Mouse (Mus musculus) adrenal gland, postnatal 10 days (tissue): ENCODE data around the gene Gm813. TPM values are rescaled to one million over a fixed set of nuclear protein-coding genes. Genes with fewer than 3 reads are reported as not detected.
A peak's percentile ranks its signal among the peaks of the same experiment; 100 is the strongest.
"Not testable (repeated sequence)": the region's sequence is repeated elsewhere in the genome, so short reads cannot be mapped to it uniquely, and the experiment has no call there.

Source experiments
- DNase-seq: peaks from one replicate; pipeline ENCODE4 v3.0.0; 2021; ENCODE audit warnings: mixed read lengths
- long read RNA-seq, 2 experiments: library from polyadenylated mRNA; stranded (forward); transcript quantifications; one replicate each; pipeline ENCODE4 v2.0.0; 2021
- total RNA-seq, 2 experiments: library from RNA; stranded (reverse); gene quantifications; 2 replicates each; pipeline ENCODE4 v1.2.3; 2021

The Gm813 gene
- not detected for total RNA-seq
- long read RNA-seq, experiment 1, result 0 reads
- long read RNA-seq, experiment 2, result 0 reads

GRCm38 (mm10) chr16:58616878-58617277 lies at the start of gene Gm813:
Gene Gm813, minus strand, starts transcription at chr16:58616978.
- no peak for DNase-seq

GRCm38 (mm10) chr16:58665137-58665536 lies 48.4 kb upstream of the Gm813 start:
- DNase-seq, result not testable (repeated sequence)

GRCm38 (mm10) chr16:58663816-58664215 lies 47.0 kb upstream of the Gm813 start:
- no peak for DNase-seq

DNA sequence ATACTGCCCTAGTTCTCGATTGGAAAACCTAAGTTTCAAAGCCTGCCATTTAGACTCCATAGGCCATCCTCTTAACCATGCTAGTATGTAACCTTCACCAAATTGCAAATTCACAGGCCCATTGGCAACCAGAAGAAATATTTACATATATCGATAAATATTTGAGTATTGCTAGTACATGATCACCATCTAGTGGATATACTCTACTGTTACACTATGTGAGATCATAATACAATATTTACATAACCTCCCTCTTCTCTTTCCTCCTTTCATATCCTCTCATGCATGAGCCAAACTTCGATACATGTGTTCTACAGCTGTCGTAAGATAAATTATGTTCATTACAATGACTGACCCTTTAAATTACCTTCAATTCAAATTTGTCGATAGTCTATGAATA lies 46.2 kb upstream of the Gm813 start:
- DNase-seq, result no peak

DNA sequence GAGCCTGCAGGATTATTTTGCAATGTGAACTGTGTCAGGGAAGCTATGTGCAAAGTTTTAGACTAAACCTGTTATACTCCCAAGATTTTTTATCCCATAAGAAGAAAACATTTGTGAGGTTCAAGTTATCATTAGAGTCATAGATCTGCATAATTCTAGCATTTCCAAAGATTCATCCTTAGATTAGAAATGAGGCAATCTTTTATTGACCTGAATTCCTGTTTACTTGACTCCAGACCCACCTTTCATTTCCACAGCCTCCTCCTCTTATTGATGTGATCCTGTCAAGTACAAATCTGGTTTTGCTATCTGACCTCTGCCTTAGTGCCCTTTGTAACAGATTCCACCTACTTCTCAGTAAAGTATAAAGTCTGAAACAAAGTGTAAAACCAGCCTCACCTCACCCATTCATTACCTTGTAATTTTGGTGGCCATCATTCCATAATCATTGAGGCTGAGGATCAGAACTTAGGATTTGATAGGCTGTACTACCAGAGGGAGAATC lies 45.6 kb upstream of the Gm813 start:
- no peak for DNase-seq

DNA sequence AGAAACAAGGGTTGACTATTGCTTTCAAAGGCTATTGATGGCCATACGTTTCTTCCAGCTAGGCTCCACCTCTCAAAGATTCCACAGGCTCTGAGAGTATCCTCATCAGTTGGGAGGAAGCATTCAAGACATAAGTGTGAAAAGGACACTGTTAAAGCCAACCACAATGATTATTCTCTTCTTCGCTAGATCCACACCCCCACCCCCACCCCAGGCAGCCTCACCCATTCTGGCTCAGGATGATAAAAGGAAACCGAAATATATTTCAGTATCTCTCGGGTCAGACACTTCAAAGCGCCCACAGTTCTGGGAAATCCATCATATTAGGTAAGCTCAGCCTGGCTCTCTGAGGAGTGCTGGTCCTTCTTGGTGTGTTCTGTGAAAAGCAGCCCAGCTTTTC lies 45.0 kb upstream of the Gm813 start:
- DNase-seq, result no peak

DNA sequence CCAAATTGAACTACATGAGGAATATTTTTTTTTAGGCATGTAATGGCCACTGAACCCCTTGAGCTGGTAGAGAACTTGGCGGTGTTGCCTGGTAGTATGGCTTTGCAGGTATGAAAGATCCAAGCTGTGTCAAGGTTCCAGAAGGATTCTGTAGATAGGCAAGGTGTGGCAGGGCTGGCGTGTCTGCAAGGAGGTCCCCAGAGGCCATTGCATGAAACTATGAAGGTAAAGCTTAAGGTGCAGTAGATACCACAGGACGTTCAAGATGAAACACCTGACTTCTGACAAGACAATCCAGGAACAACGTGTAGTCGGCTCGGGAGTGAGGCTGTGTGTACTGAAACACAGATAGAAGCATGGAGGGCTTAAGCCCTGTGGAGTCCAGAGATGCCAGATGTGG lies 41.9 kb upstream of the Gm813 start:
- no peak for DNase-seq

- no peak for DNase-seq
Measured at GRCm38 (mm10) chr16:58656526-58656925, 39.7 kb upstream of the Gm813 start.

- DNase-seq, result no peak
Measured at GRCm38 (mm10) chr16:58655751-58656150, 39.0 kb upstream of the Gm813 start.

DNA sequence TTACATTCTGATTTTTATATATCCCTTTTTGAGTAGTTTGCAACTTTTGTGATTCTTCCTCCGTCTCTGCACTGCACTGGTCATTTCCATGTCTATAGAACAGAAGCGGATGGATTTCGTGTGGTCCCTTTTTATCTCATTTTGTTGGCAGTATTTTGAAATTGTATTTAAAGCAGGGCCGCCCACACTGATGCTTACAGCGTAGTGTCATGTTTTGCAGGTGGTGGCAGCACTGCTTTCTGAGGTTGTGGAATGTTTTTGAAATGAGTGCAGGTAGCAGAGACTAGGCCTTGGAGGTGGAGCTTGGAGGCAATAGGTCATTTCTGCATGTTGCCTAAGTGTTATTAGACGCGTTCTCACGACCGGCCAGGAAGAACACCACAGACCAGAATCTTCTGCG lies 33.2 kb upstream of the Gm813 start:
- no peak for DNase-seq

DNA sequence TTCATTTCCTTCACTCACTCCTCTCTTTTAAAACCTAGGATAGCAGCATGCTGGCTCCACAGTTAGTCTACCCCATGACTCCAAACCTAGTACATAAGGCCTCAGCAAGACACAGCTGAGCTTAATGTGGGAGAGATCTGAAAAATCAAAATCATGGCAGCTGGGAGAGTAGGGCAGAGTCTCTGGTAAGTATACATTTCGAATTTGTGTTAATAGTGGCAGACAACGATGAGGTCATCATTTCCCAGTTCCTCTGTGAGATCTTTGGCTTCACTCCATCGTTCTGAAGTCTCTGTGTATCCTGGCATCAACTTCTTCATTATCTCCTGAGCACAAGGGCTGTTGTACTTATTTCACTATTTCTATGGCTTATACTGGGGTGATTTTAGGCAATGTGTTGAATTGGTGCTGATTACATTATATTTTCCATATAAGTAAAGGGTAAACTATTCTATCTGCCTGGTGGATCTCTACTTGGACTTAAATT lies 22.0 kb upstream of the Gm813 start, which contains the start of gene E330017A01Rik:
E330017A01Rik (minus strand) TSS at position 51 of the 487 bp plus-strand sequence.
- no peak for DNase-seq

GRCm38 (mm10) chr16:58638016-58638415 lies 21.2 kb upstream of the Gm813 start:
- no peak for DNase-seq

DNA sequence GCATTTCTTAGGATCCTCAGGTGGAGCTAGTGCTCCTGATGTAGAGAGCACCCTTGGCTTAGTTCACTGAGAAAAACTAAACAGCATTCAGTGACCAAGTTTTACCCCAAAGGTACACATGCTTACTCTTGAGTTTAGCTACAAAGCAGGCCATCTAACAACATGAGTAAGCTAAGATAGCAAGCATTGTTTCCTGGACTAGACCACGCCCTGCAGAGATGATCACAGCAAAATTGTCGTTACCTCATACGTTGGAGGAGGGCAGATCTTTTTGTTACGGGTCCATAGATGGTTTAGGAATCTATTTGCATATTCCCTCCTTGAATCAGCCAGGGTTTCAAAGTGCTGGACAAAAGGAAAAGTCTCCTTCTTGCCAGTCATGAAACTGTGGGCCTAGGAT lies 20.7 kb upstream of the Gm813 start:
- no peak for DNase-seq

DNA sequence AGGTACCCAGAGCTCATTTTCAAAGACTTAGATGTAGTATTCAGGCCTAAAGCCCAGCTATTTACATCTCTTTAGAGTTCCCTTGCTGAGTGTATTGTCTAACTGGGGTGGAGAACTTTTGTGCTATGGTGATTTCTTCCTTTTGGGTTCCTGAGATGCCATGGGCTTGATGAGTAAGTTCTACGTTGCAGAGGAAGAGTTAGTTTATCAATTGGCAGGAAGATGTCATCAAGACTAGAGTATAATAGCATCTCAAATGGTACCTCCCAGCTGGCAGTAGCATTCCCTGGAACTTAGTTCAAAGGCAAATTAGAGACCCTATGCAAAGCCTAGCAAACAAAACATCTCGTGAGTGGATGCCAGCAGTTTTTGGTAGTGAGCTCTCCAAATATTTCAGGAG lies 19.1 kb upstream of the Gm813 start:
- DNase-seq, result no peak

- no peak for DNase-seq
Measured at GRCm38 (mm10) chr16:58629736-58630135, 13.0 kb upstream of the Gm813 start.

DNA sequence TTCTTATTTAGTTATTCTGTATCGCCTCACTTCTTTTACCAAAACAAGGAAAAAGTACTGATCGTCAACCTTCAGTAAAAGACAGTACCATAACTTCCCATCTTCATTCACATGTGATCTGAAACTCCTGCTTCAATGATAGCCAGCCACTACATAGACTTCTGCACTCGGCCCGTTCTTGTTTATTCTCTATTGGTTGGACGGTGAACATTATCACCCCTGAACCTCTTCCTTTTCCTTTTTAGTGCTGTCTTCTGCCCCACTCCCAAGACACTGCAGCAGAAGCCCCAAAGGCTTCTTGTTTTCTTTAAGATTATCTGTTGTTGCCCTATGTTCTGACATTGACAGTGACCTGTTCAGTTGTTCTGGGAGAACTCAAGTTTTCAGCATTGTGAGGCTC lies 12.2 kb upstream of the Gm813 start:
- no peak for DNase-seq

DNA sequence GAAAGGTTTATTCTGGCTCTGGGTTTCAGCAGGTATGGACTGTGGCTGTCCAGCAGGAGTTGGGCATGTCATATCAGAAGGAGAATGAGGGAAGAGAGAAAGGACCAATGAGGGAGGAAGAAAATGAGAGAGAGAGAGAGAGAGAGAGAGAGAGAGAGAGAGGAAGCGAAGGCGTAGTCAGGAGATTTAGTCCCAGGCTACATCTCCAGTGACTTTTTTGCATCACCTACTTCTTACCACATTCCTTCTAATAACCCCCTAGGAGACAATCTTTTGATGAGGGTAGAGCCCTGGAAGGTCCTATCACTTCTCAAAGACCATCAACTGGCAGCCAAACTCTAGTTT lies 11.5 kb upstream of the Gm813 start:
- DNase-seq, result no peak

DNA sequence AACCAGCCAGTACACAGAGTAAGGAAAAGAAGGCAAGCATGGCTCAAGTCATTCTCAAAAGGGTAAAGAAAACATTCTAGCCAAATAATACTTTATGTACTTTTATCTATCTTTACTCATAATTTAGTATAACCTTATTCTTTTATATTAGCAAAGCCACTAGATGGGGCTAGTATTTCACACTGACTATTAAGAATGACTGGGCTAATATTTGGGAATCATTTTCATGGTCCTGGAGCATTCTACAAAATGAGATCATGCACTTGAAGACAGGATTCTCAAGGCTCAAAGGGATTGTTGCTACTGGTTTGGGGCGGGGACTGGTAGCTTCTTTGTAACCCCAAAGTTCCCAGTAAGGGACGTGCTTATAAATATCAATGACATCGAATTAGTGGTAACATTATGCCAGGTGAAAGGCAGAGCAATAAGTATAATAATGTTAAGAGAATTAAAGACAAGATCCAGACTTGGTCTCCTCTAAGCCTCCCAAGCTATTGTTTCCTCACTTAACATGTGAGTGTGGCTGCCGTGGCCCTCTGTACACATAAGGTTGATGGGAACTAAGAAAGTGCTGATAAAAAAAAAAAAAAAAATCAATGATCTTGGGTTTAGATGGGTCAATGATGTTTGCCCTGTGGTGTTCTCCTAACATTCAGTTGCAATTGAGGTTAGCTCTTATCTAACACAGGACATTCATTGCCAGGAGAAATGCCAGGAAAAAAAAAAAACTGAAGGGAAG lies 11.0 kb upstream of the Gm813 start:
- no peak for DNase-seq

DNA sequence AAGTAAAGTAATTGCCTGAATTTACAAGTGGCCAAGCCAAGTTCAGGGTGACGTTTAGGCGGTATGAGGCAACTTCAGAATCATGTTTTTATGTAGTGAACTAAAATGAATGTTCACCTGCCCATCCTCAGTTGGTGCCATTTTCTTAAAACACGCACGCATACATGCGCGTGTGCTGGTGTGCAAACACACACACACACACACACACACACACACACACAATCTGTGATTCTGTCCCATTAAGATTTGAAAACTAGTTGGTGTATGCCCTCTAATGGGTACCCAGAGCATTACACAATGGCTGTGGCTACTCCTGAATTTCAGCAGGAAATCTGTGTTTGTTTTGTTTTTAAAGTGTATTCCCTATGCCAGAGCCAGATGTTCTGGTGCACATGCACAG lies 7.2 kb upstream of the Gm813 start:
- DNase-seq, result peak; percentile 42

GRCm38 (mm10) chr16:58623114-58623513 lies 6.3 kb upstream of the Gm813 start:
- DNase-seq, result no peak

- DNase-seq, result no peak
Measured at GRCm38 (mm10) chr16:58622377-58622776, 5.6 kb upstream of the Gm813 start.

DNA sequence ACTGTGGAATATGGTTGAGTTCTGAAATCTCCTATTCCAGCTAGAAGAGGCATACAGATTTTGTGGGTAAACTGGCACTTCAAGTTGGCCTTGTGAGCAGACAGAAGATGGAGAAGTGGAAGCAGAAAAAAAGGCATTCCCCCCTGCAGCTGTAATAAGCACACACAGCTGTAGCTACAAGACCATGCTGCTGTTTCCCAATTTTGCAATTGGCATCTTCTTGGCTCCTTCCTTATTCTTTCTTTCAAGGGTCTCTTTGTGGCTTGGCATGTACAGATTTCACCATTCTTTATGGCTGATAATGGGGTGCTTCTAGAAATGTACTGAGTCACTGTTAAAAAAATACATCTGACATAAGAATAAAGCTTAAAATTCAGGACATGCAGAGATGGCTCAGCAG lies 568 bp upstream of the Gm813 start:
- no peak for DNase-seq

GRCm38 (mm10) chr16:58612969-58613368 lies 3.8 kb downstream of the Gm813 start:
- no peak for DNase-seq

GRCm38 (mm10) chr16:58607101-58607500 lies 9.7 kb downstream of the Gm813 start:
- DNase-seq, result no peak
